Mouse (Mus musculus) liver, adult 2 months (tissue): ENCODE measurements around the gene Sqor.

Experiments
- CTCF ChIP-seq: fragments of 200-500 bp; IDR thresholded peaks from 2 replicates; pipeline ENCODE4 v1.5.1; 2011; ENCODE audit warnings: low read depth, low read length, control low read depth
- POLR2A ChIP-seq: fragments of 200-500 bp; IDR thresholded peaks from 2 replicates; pipeline ENCODE4 v1.6.1; 2011; ENCODE audit warnings: low read length, control low read depth; ENCODE audit not compliant: insufficient read depth; ENCODE audit errors: extremely low read depth

- no peak for TF ChIP-seq POLR2A
- TF ChIP-seq CTCF = peak; percentile 49
These were observed 511 bp upstream of the Sqor start for GRCm38 (mm10) chr2:122764526-122764925.
